Mouse (Mus musculus): ENCODE data around the gene Col20a1.

Gene Col20a1

GRCm38 (mm10) chr2:181065827-181066226 is 79.5 kb downstream of the Col20a1 start:
- DNase-seq (ENCODE audit: low read depth, low spot score): no peak

All from retina, adult 2 months (tissue).